Mouse (Mus musculus): ENCODE measurements around the gene Ttll5.
A peak's percentile ranks its signal among the peaks of the same experiment; 100 is the strongest.

Gene Ttll5

DNA sequence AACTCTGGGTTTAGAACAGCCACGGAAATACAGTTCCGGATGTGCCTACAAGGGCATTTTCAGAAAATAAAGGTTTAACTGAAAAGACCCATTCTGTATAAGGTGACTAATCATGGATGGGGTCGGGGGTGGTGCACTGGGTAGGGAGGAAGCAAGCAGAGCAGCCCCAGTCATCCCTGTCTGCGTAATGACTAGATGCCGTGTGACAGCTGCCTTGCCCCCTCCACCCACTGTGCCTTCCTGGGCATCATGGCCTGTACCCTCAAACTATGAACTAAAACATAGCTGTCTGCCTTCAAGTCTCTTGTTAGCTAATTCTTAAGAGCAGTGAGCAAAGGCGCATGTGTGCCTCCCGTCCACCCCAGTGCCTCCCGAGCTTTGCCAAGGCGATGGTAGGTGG lies 281.6 kb downstream of the Ttll5 start:
- no peak for DNase-seq

- no peak for DNase-seq
Measured at GRCm38 (mm10) chr12:86107645-86108044, 283.2 kb downstream of the Ttll5 start.

DNA sequence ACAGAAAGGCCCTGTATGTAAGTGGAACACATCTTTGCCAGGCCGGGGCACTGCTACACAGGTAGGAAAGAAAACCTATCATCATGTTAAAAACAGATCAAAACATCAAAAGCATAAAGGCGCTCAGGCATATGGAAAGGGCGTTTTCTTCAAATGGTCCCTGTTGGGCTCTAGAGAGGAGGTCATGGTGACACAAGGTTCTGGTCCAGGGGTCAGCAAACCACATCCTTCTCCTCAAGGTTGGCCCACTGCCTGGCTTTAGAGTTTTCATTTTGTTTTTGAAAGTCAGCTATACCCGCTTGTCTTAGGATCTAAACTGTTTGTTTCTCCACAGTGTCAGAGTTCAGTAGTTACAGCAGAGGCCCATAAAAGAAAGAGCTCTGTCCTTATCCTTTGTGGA lies 285.1 kb downstream of the Ttll5 start:
- DNase-seq, result no peak

DNA sequence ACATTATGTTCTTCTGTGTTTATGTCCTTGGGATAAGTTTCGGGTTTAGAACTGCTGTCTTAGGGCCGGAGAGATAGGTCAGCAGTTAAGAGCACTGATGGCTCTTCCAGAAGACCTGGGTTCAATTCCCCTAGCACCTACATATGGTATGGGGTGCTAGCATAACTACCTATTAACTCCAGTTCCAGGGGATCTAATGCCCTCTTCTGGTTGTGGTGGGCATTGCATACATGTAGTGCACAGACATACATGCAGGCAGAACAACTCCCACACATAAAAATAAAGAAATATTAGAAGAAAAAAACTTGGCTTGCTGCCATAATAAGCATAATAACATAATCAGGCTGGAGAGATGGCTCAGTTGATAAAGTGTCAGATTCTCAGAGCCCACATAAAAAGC lies 286.2 kb downstream of the Ttll5 start:
- DNase-seq, result peak; percentile 41
